Mouse (Mus musculus) MEL (cell line): ENCODE data around the gene Muc13. TPM values are rescaled to one million over a fixed set of nuclear protein-coding genes. Genes with fewer than 3 reads are reported as not detected.

ENCODE experiments used
- DNase-seq: peaks from one replicate; pipeline ENCODE4 v3.0.0; 2011; ENCODE audit warnings: low read depth, low spot score
- H3K27ac ChIP-seq: 2 replicates; pipeline ENCODE4 v1.5.1; 2012; ENCODE audit warnings: low read depth, mild to moderate bottlenecking, control low read depth, low read length, moderate library complexity; ENCODE audit not compliant: control insufficient read depth
- H3K27me3 ChIP-seq, 2 experiments: fragments of 150-350 bp in 1 of 2; sonication (generic) in 1 of 2; 2 replicates each; pipeline ENCODE4 v1.6.1; 2012; ENCODE audit warnings: low read length in 2 of 2, mild to moderate bottlenecking in 2 of 2, improper control_type of control experiment in 1 of 2, moderate library complexity in 1 of 2; ENCODE audit not compliant: insufficient read depth in 2 of 2, control insufficient read depth in 1 of 2
- H3K36me3 ChIP-seq, 2 experiments: 2 replicates each; pipeline ENCODE4 v1.6.1; 2012 to 2014; ENCODE audit warnings: low read length in 2 of 2, improper control_type of control experiment in 1 of 2, inconsistent platforms in 1 of 2, mild to moderate bottlenecking in 1 of 2; ENCODE audit not compliant: insufficient read depth in 2 of 2, control insufficient read depth in 1 of 2
- H3K4me1 ChIP-seq, 2 experiments: fragments of 150-350 bp in 1 of 2; sonication (generic) in 1 of 2; 2 replicates each; pipeline ENCODE4 v1.6.1; 2012; ENCODE audit warnings: low read length in 2 of 2, improper control_type of control experiment in 1 of 2, mild to moderate bottlenecking in 1 of 2; ENCODE audit not compliant: insufficient read depth in 2 of 2, control insufficient read depth in 1 of 2
- H3K4me3 ChIP-seq, 2 experiments: fragments of 150-350 bp in 1 of 2; sonication (generic) in 1 of 2; 2 replicates each; pipeline ENCODE4 v1.5.1; 2012; ENCODE audit warnings: low read depth in 2 of 2, low read length in 2 of 2, mild to moderate bottlenecking in 2 of 2, moderate library complexity in 2 of 2, control low read depth in 1 of 2, improper control_type of control experiment in 1 of 2; ENCODE audit not compliant: control insufficient read depth in 1 of 2, insufficient read depth in 1 of 2
- H3K79me2 ChIP-seq: 2 replicates; pipeline ENCODE4 v1.6.1; 2012; ENCODE audit warnings: mild to moderate bottlenecking, low read length, moderate library complexity; ENCODE audit not compliant: control insufficient read depth, poor library complexity, insufficient read depth
- H3K9ac ChIP-seq: 2 replicates; pipeline ENCODE4 v1.6.1; 2012; ENCODE audit warnings: low read depth, mild to moderate bottlenecking, control low read depth, low read length, moderate library complexity; ENCODE audit not compliant: control insufficient read depth, poor library complexity, severe bottlenecking
- H3K9me3 ChIP-seq: fragments of 150-350 bp; sonication (generic); replicated peaks from 2 replicates; pipeline ENCODE4 v1.6.1; 2012; ENCODE audit warnings: mild to moderate bottlenecking, low read length, improper control_type of control experiment, moderate library complexity; ENCODE audit not compliant: insufficient read depth
- BHLHE40 ChIP-seq: IDR thresholded peaks from 2 replicates; pipeline ENCODE4 v1.6.1; 2012; ENCODE audit warnings: low read depth, mild to moderate bottlenecking, inconsistent platforms, low read length, improper control_type of control experiment, borderline replicate concordance
- E2F4 ChIP-seq: IDR thresholded peaks from 2 replicates; pipeline ENCODE4 v1.6.1; 2011; ENCODE audit warnings: low read depth, low read length, improper control_type of control experiment, borderline replicate concordance
- ELF1 ChIP-seq: IDR thresholded peaks from 2 replicates; pipeline ENCODE4 v1.6.1; 2014; ENCODE audit warnings: low read depth, mild to moderate bottlenecking, inconsistent platforms, low read length, improper control_type of control experiment, moderate library complexity
- GABPA ChIP-seq: IDR thresholded peaks from 2 replicates; pipeline ENCODE4 v1.6.1; 2012; ENCODE audit warnings: low read depth, mild to moderate bottlenecking, inconsistent platforms, low read length, improper control_type of control experiment, moderate library complexity
- MAFK ChIP-seq: IDR thresholded peaks from 2 replicates; pipeline ENCODE4 v1.6.1; 2011; ENCODE audit warnings: low read depth, mild to moderate bottlenecking, low read length, improper control_type of control experiment, borderline replicate concordance
- MAX ChIP-seq: IDR thresholded peaks from 2 replicates; pipeline ENCODE4 v1.6.1; 2011; ENCODE audit warnings: low read length, improper control_type of control experiment
- MEF2A ChIP-seq: IDR thresholded peaks from 2 replicates; pipeline ENCODE4 v1.6.1; 2014; ENCODE audit warnings: low read depth, mild to moderate bottlenecking, inconsistent platforms, low read length, improper control_type of control experiment; ENCODE audit not compliant: poor library complexity, insufficient replicate concordance, severe bottlenecking; ENCODE audit errors: extremely low read depth
- MYB ChIP-seq: IDR thresholded peaks from 2 replicates; pipeline ENCODE4 v1.6.1; 2011; ENCODE audit warnings: mild to moderate bottlenecking, low read depth, low read length, improper control_type of control experiment
- POLR2A ChIP-seq, 2 experiments: IDR thresholded peaks; 2 replicates each; pipeline ENCODE4 v1.6.1; 2011 to 2012; ENCODE audit warnings: low read length in 2 of 2, mild to moderate bottlenecking in 2 of 2, control low read depth in 1 of 2, improper control_type of control experiment in 1 of 2, low read depth in 1 of 2, moderate library complexity in 1 of 2; ENCODE audit not compliant: control insufficient read depth in 1 of 2, insufficient read depth in 1 of 2, poor library complexity in 1 of 2
- RCOR1 ChIP-seq: IDR thresholded peaks from 2 replicates; pipeline ENCODE4 v1.6.1; 2012; ENCODE audit warnings: low read depth, mild to moderate bottlenecking, inconsistent platforms, low read length, improper control_type of control experiment
- SIN3A ChIP-seq: IDR thresholded peaks from 2 replicates; pipeline ENCODE4 v1.6.1; 2012; ENCODE audit warnings: low read length, improper control_type of control experiment, inconsistent platforms
- TBP ChIP-seq: IDR thresholded peaks from 2 replicates; pipeline ENCODE4 v1.8.0; 2011; ENCODE audit warnings: low read depth, low read length, improper control_type of control experiment
- ZC3H11A ChIP-seq: IDR thresholded peaks from 2 replicates; pipeline ENCODE4 v1.6.1; 2012; ENCODE audit warnings: low read depth, mild to moderate bottlenecking, inconsistent platforms, low read length, improper control_type of control experiment
- polyA plus RNA-seq, 2 experiments: library from polyadenylated mRNA; stranded (reverse) in 1 of 2; unstranded in 1 of 2; fragments of >175 nt in 1 of 2; fragments of >200 nt in 1 of 2; gene quantifications; 2 replicates each; pipeline versions ENCODE4 v1.2.1 to v1.2.4; 2012; ENCODE audit warnings: low replicate concordance in 2 of 2, low read depth in 1 of 2; ENCODE audit not compliant: insufficient read length in 2 of 2, insufficient read depth in 1 of 2, missing spikeins in 1 of 2
- total RNA-seq: library from RNA; depleted of rRNA; stranded (reverse); fragments of 300-350 nt; gene quantifications from 2 replicates; pipeline ENCODE4 v1.2.3, GENCODE M21; 2012

Muc13 gene
- total and polyA plus RNA-seq, 3 experiments = 59.5 to 129 TPM; not detected in 1

- 0 out of 2 replicates have a peak, but pooled peaks have one; percentile 7 for TF ChIP-seq BHLHE40
These were observed 26.7 kb downstream of the Muc13 start (continued) for GRCm38 (mm10) chr16:33820269-33821178.

GRCm38 (mm10) chr16:33824603-33825002 lies 30.8 kb downstream of the Muc13 start:
- no peaks in the 10 kb centered on the region; a peak in 1 of 4 replicates for H3K36me3 ChIP-seq
- no peak overlapping the region for H3K9ac ChIP-seq
- no peaks in the 10 kb centered on the region for H3K9me3 ChIP-seq
- no peak overlapping the region for H3K4me3 ChIP-seq
- H3K79me2 ChIP-seq = no peaks in the 10 kb centered on the region
- TF ChIP-seq RCOR1 (no peak), MYB (no peak), GABPA (no peak), MEF2A (no peak), POLR2A (IDR thresholded peaks at IDR 0.05; ENCODE audit: control insufficient read depth in 1 of 2, insufficient read depth in 1 of 2, low read depth in 1 of 2, low read length in 2 of 2, poor library complexity in 1 of 2) (no peak), SIN3A (no peak), ELF1 (no peak)
- H3K4me1 ChIP-seq = no peaks in the 10 kb centered on the region
- H3K27ac ChIP-seq = no peak overlapping the region
- no peak for DNase-seq
- no peaks in the 10 kb centered on the region; a peak in 1 of 4 replicates for H3K27me3 ChIP-seq

- no peak overlapping the region for H3K9ac ChIP-seq
- H3K9me3 ChIP-seq = no peaks in the 10 kb centered on the region
- no peaks in the 10 kb centered on the region for H3K79me2 ChIP-seq
- H3K4me3 ChIP-seq = no peak overlapping the region
- H3K27me3 ChIP-seq = no peaks in the 10 kb centered on the region; a peak in 1 of 4 replicates
- TF ChIP-seq TBP = no peak
- TF ChIP-seq ZC3H11A = no peak
- no peak for TF ChIP-seq MAX
- TF ChIP-seq E2F4 = no peak
- TF ChIP-seq MAFK = no peak
- TF ChIP-seq, all 39 proteins: peak for 0
- Histone ChIP-seq H3K36me3 (no peaks in the 10 kb centered on the region), H3K27ac (no peak overlapping the region), H3K4me1 (no peaks in the 10 kb centered on the region)
- no peak for DNase-seq
These were observed 34.7 kb downstream of the Muc13 start for GRCm38 (mm10) chr16:33828496-33828895.
